Mouse (Mus musculus): Measurements from ENCODE around the gene Ppp3ca.

The Ppp3ca gene

GRCm38 (mm10) chr3:136849035-136849434 is 179.1 kb downstream of the Ppp3ca start:
- DNase-seq (ENCODE audit: low read depth in 1 of 2, low spot score in 2 of 2): no peak

- DNase-seq (ENCODE audit: low read depth in 1 of 2, low spot score in 2 of 2): no peak
These were observed 183.0 kb downstream of the Ppp3ca start for GRCm38 (mm10) chr3:136852921-136853320.

GRCm38 (mm10) chr3:136853596-136853995 is 183.7 kb downstream of the Ppp3ca start:
- no peak for DNase-seq (ENCODE audit: low read depth in 1 of 2, low spot score in 2 of 2)

- DNase-seq (ENCODE audit: low read depth in 1 of 2, low spot score in 2 of 2): no peak
These were observed 186.1 kb downstream of the Ppp3ca start for GRCm38 (mm10) chr3:136855996-136856395.

GRCm38 (mm10) chr3:136862051-136862837 is 192.3 kb downstream of the Ppp3ca start:
- no peak for DNase-seq (ENCODE audit: low read depth in 1 of 2, low spot score in 2 of 2)

GRCm38 (mm10) chr3:136863127-136863526 is 193.2 kb downstream of the Ppp3ca start:
- DNase-seq (ENCODE audit: low read depth in 1 of 2, low spot score in 2 of 2): no peak

GRCm38 (mm10) chr3:136864306-136864705 is 194.4 kb downstream of the Ppp3ca start:
- DNase-seq (ENCODE audit: low read depth in 1 of 2, low spot score in 2 of 2): no peak

GRCm38 (mm10) chr3:136865176-136865859 is 195.4 kb downstream of the Ppp3ca start:
- no peak for DNase-seq (ENCODE audit: low read depth in 1 of 2, low spot score in 2 of 2)

- DNase-seq (ENCODE audit: low read depth in 1 of 2, low spot score in 2 of 2): no peak
These were observed 196.2 kb downstream of the Ppp3ca start for GRCm38 (mm10) chr3:136866095-136866494.

- DNase-seq (ENCODE audit: low read depth in 1 of 2, low spot score in 2 of 2): no peak
These were observed 196.6 kb downstream of the Ppp3ca start for GRCm38 (mm10) chr3:136866571-136866970.

GRCm38 (mm10) chr3:136867366-136867765 is 197.4 kb downstream of the Ppp3ca start:
- DNase-seq (ENCODE audit: low read depth in 1 of 2, low spot score in 2 of 2): no peak

GRCm38 (mm10) chr3:136871772-136872532 is 202.0 kb downstream of the Ppp3ca start:
- no peak for DNase-seq (ENCODE audit: low read depth in 1 of 2, low spot score in 2 of 2)

GRCm38 (mm10) chr3:136872533-136873095 is 202.7 kb downstream of the Ppp3ca start:
- DNase-seq (ENCODE audit: low read depth in 1 of 2, low spot score in 2 of 2): no peak

- DNase-seq (ENCODE audit: low read depth in 1 of 2, low spot score in 2 of 2): no peak
These were observed 204.0 kb downstream of the Ppp3ca start for GRCm38 (mm10) chr3:136873809-136874449.

GRCm38 (mm10) chr3:136874566-136874965 is 204.6 kb downstream of the Ppp3ca start:
- DNase-seq (ENCODE audit: low read depth in 1 of 2, low spot score in 2 of 2): no peak

GRCm38 (mm10) chr3:136887741-136888140 is 217.8 kb downstream of the Ppp3ca start:
- DNase-seq (ENCODE audit: low read depth in 1 of 2, low spot score in 2 of 2): no peak

GRCm38 (mm10) chr3:136892140-136892539 is 222.2 kb downstream of the Ppp3ca start:
- DNase-seq (ENCODE audit: low read depth in 1 of 2, low spot score in 2 of 2): no peak

GRCm38 (mm10) chr3:136893596-136894402 is 223.9 kb downstream of the Ppp3ca start:
- DNase-seq (ENCODE audit: low read depth in 1 of 2, low spot score in 2 of 2): no peak

GRCm38 (mm10) chr3:136895498-136895897 is 225.6 kb downstream of the Ppp3ca start:
- DNase-seq (ENCODE audit: low read depth in 1 of 2, low spot score in 2 of 2): no peak

GRCm38 (mm10) chr3:136896276-136896675 is 226.4 kb downstream of the Ppp3ca start:
- DNase-seq (ENCODE audit: low read depth in 1 of 2, low spot score in 2 of 2): no peak
